Mouse (Mus musculus): Measurements from ENCODE around the gene Ush2a. TPM values are rescaled to one million over a fixed set of nuclear protein-coding genes. Genes with fewer than 3 reads are reported as not detected.

Gene Ush2a
- polyA plus RNA-seq, 1 experiment from 2014 or later = 0.05 TPM

DNA sequence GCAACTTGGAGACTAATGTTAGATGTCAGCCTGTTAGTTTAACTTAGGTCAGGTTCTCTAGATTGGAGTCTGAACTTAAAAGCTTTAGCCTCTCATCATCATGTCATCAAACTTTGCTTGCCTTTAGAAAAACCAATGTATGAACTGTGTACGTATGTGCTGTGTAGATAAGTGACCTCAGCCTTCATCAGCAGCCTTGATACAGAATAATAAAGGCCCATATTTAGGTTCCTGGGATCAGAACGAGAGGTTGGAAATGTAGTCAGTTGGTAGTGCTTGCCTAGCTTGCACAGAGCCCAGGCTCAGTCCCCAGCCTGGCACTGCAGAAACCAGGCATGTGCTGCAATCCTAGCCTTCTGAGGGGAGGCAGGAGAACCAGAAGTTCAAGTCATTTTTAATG is 562.4 kb downstream of the Ush2a start:
- Histone ChIP-seq H3K4me1 (ENCODE audit: insufficient read depth, low read length) (no peaks in the 10 kb centered on the region), H3K27me3 (ENCODE audit: insufficient read depth, low read length) (no peaks in the 10 kb centered on the region), H3K9me3 (ENCODE audit: low read length) (no peaks in the 10 kb centered on the region), H3K27ac (ENCODE audit: low read length) (no peak overlapping the region), H3K4me2 (replicated peaks; ENCODE audit: low read depth, low read length) (no peak overlapping the region), H3K36me3 (ENCODE audit: insufficient read depth, low read length) (no peaks in the 10 kb centered on the region), H3K9ac (replicated peaks; ENCODE audit: low read length) (no peak overlapping the region), H3K4me3 (ENCODE audit: low read length) (no peak overlapping the region)
- ATAC-seq (ENCODE audit: low FRiP score, low TSS enrichment) = no peak
- 86% methylated on average over 2 of the region's 2 CpGs for WGBS

GRCm38 (mm10) chr1:188824878-188825532 is 563.2 kb downstream of the Ush2a start:
- Histone ChIP-seq H3K4me3 (ENCODE audit: low read length) (no peak overlapping the region), H3K4me1 (ENCODE audit: insufficient read depth, low read length) (no peaks in the 10 kb centered on the region), H3K9me3 (ENCODE audit: low read length) (no peaks in the 10 kb centered on the region), H3K27ac (ENCODE audit: low read length) (no peak overlapping the region), H3K4me2 (replicated peaks; ENCODE audit: low read depth, low read length) (no peak overlapping the region), H3K9ac (replicated peaks; ENCODE audit: low read length) (no peak overlapping the region), H3K36me3 (ENCODE audit: insufficient read depth, low read length) (no peaks in the 10 kb centered on the region), H3K27me3 (ENCODE audit: insufficient read depth, low read length) (no peaks in the 10 kb centered on the region)
- ATAC-seq (ENCODE audit: low FRiP score, low TSS enrichment) = no peak
- 75% methylated on average over 8 of the region's 8 CpGs for WGBS

- Histone ChIP-seq H3K36me3 (ENCODE audit: insufficient read depth, low read length) (no peaks in the 10 kb centered on the region), H3K4me2 (replicated peaks; ENCODE audit: low read depth, low read length) (no peak overlapping the region), H3K9me3 (ENCODE audit: low read length) (no peaks in the 10 kb centered on the region), H3K4me1 (ENCODE audit: insufficient read depth, low read length) (no peaks in the 10 kb centered on the region), H3K27me3 (ENCODE audit: insufficient read depth, low read length) (no peaks in the 10 kb centered on the region), H3K4me3 (ENCODE audit: low read length) (no peak overlapping the region), H3K9ac (replicated peaks; ENCODE audit: low read length) (no peak overlapping the region), H3K27ac (ENCODE audit: low read length) (no peak overlapping the region)
- no peak for ATAC-seq (ENCODE audit: low FRiP score, low TSS enrichment)
- 67% methylated on average over 11 of the region's 11 CpGs for WGBS
These were observed 568.9 kb downstream of the Ush2a start for GRCm38 (mm10) chr1:188830527-188831407.

- Histone ChIP-seq H3K4me3 (ENCODE audit: low read length) (no peak overlapping the region), H3K36me3 (ENCODE audit: insufficient read depth, low read length) (no peaks in the 10 kb centered on the region), H3K4me1 (ENCODE audit: insufficient read depth, low read length) (no peaks in the 10 kb centered on the region), H3K9me3 (ENCODE audit: low read length) (no peaks in the 10 kb centered on the region), H3K27ac (ENCODE audit: low read length) (no peak overlapping the region), H3K27me3 (ENCODE audit: insufficient read depth, low read length) (no peaks in the 10 kb centered on the region), H3K4me2 (replicated peaks; ENCODE audit: low read depth, low read length) (no peak overlapping the region), H3K9ac (replicated peaks; ENCODE audit: low read length) (no peak overlapping the region)
- 27% methylated on average over 9 of the region's 9 CpGs for WGBS
- ATAC-seq (ENCODE audit: low FRiP score, low TSS enrichment) = no peak
These were observed 572.1 kb downstream of the Ush2a start for GRCm38 (mm10) chr1:188833906-188834305.

DNA sequence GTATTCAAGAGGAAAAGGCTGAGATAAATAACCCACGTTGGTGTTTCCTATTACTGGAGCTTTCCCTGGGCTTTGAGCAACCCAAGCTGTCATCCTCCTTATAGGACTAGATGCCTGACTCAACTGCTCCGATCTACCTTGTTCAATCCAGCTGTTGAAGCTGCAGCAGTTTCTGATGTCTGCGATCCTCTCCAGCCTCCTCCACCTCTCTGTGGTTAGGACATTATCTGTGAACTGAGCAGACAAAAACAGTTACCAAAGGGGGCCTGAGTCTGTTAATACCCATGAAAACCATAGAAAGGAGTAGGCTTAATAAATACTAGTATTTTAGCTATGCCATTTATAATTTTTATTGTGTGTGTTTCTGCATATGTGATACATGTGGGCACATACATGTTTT is 572.9 kb downstream of the Ush2a start:
- Histone ChIP-seq H3K4me3 (ENCODE audit: low read length) (no peak overlapping the region), H3K36me3 (ENCODE audit: insufficient read depth, low read length) (no peaks in the 10 kb centered on the region), H3K4me1 (ENCODE audit: insufficient read depth, low read length) (no peaks in the 10 kb centered on the region), H3K27ac (ENCODE audit: low read length) (no peak overlapping the region), H3K9me3 (ENCODE audit: low read length) (no peaks in the 10 kb centered on the region), H3K4me2 (replicated peaks; ENCODE audit: low read depth, low read length) (no peak overlapping the region), H3K9ac (replicated peaks; ENCODE audit: low read length) (no peak overlapping the region), H3K27me3 (ENCODE audit: insufficient read depth, low read length) (no peaks in the 10 kb centered on the region)
- ATAC-seq (ENCODE audit: low FRiP score, low TSS enrichment) = no peak
- WGBS = 81% methylated on average over 3 of the region's 3 CpGs

GRCm38 (mm10) chr1:188837613-188838295 is 575.9 kb downstream of the Ush2a start:
- H3K9me3 ChIP-seq (ENCODE audit: low read length) = no peaks in the 10 kb centered on the region
- H3K4me1 ChIP-seq (ENCODE audit: insufficient read depth, low read length) = no peaks in the 10 kb centered on the region
- H3K27ac ChIP-seq (ENCODE audit: low read length) = no peak overlapping the region
- no peak for ATAC-seq (ENCODE audit: low FRiP score, low TSS enrichment)
- 85% methylated on average over 5 of the region's 5 CpGs for WGBS
- no peak overlapping the region for H3K4me3 ChIP-seq (ENCODE audit: low read length)
- no peaks in the 10 kb centered on the region for H3K36me3 ChIP-seq (ENCODE audit: insufficient read depth, low read length)
- H3K9ac ChIP-seq (replicated peaks; ENCODE audit: low read length) = no peak overlapping the region
- no peaks in the 10 kb centered on the region for H3K27me3 ChIP-seq (ENCODE audit: insufficient read depth, low read length)
- no peak overlapping the region for H3K4me2 ChIP-seq (replicated peaks; ENCODE audit: low read depth, low read length)

DNA sequence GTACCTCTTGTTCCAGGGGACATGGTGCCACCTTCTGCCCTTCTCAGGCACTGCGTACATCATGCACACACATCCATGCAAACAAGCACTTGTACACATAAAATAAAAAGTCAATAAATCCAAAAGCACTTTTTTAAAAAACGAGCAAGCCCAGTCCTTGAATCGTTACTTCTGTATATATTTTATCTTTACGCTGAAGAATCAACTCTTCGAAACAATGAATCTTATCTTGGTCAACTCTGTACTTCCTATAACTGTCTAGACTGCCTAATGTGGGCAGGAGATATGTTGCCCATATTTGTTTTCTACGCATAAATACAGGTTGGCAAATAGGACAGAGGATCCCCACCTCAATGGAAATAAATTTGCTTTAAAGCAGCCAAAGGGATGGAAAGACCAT is 585.4 kb downstream of the Ush2a start:
- H3K4me2 ChIP-seq (replicated peaks; ENCODE audit: low read depth, low read length) = no peak overlapping the region
- no peak overlapping the region for H3K4me3 ChIP-seq (ENCODE audit: low read length)
- H3K4me1 ChIP-seq (ENCODE audit: insufficient read depth, low read length) = no peaks in the 10 kb centered on the region
- no peaks in the 10 kb centered on the region for H3K9me3 ChIP-seq (ENCODE audit: low read length)
- WGBS = 92% methylated on average over 6 of the region's 6 CpGs
- no peaks in the 10 kb centered on the region for H3K27me3 ChIP-seq (ENCODE audit: insufficient read depth, low read length)
- no peak overlapping the region for H3K9ac ChIP-seq (replicated peaks; ENCODE audit: low read length)
- no peaks in the 10 kb centered on the region for H3K36me3 ChIP-seq (ENCODE audit: insufficient read depth, low read length)
- ATAC-seq (ENCODE audit: low FRiP score, low TSS enrichment) = no peak
- H3K27ac ChIP-seq (ENCODE audit: low read length) = no peak overlapping the region

- 64% methylated on average over 5 of the region's 5 CpGs for WGBS
- no peaks in the 10 kb centered on the region for H3K27me3 ChIP-seq (ENCODE audit: insufficient read depth, low read length)
These were observed 591.0 kb downstream of the Ush2a start for GRCm38 (mm10) chr1:188852776-188853175.

DNA sequence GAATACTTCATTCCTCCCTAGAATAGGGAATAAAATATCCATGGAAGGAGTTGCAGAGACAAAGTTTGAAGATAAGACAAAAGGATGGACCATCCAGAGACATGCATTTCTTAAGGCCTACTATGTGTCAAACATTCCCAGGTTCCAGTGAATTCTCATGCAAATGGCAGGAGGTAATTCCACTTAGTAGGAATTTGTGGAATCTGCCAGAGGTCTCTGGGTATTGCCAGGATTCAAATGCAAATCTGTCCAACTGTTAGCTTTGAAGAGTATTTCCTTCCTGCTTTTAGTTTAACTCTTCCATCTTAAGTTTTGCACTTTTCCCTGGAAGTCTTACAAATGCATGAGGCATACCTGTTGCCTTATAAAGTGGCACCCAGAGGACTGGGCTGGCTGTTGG is 592.4 kb downstream of the Ush2a start:
- H3K27me3 ChIP-seq (ENCODE audit: insufficient read depth, low read length) = no peaks in the 10 kb centered on the region
- no peaks in the 10 kb centered on the region for H3K9me3 ChIP-seq (ENCODE audit: low read length)
- H3K9ac ChIP-seq (replicated peaks; ENCODE audit: low read length) = no peak overlapping the region
- ATAC-seq (ENCODE audit: low FRiP score, low TSS enrichment) = no peak
- no peaks in the 10 kb centered on the region for H3K36me3 ChIP-seq (ENCODE audit: insufficient read depth, low read length)
- no peak overlapping the region for H3K4me2 ChIP-seq (replicated peaks; ENCODE audit: low read depth, low read length)
- no peak overlapping the region for H3K4me3 ChIP-seq (ENCODE audit: low read length)
- H3K4me1 ChIP-seq (ENCODE audit: insufficient read depth, low read length) = no peaks in the 10 kb centered on the region
- no peak overlapping the region for H3K27ac ChIP-seq (ENCODE audit: low read length)

More at GRCm38 (mm10) chr1:188852776-188853175, 591.0 kb downstream of the Ush2a start:
- no peaks in the 10 kb centered on the region for H3K36me3 ChIP-seq (ENCODE audit: insufficient read depth, low read length)
- no peak overlapping the region for H3K4me2 ChIP-seq (replicated peaks; ENCODE audit: low read depth, low read length)
- no peak for ATAC-seq (ENCODE audit: low FRiP score, low TSS enrichment)
- H3K4me3 ChIP-seq (ENCODE audit: low read length) = no peak overlapping the region
- no peak overlapping the region for H3K9ac ChIP-seq (replicated peaks; ENCODE audit: low read length)
- no peak overlapping the region for H3K27ac ChIP-seq (ENCODE audit: low read length)
- no peaks in the 10 kb centered on the region for H3K9me3 ChIP-seq (ENCODE audit: low read length)
- no peaks in the 10 kb centered on the region for H3K4me1 ChIP-seq (ENCODE audit: insufficient read depth, low read length)

DNA sequence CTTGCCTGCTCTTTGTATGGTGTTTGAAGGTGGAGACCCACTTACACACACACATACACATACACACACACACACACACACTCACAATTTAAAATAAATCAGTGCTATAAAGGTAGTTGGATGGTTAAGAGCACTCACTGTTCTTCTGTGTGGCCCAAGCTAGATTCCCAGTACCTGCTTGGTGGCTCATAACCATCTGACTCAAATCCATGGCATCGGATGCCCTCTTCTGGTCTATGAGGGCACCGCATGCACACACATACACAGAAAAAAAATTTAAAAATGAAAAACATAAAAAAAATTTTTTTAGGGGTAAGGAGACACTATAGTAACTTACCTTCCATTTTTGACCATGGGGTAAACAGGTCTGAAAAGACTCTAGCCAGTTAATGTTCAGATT is 593.2 kb downstream of the Ush2a start:
- Histone ChIP-seq H3K27me3 (ENCODE audit: insufficient read depth, low read length) (no peaks in the 10 kb centered on the region), H3K4me1 (ENCODE audit: insufficient read depth, low read length) (no peaks in the 10 kb centered on the region), H3K9me3 (ENCODE audit: low read length) (no peaks in the 10 kb centered on the region), H3K9ac (replicated peaks; ENCODE audit: low read length) (no peak overlapping the region), H3K36me3 (ENCODE audit: insufficient read depth, low read length) (no peaks in the 10 kb centered on the region), H3K4me2 (replicated peaks; ENCODE audit: low read depth, low read length) (no peak overlapping the region), H3K4me3 (ENCODE audit: low read length) (no peak overlapping the region), H3K27ac (ENCODE audit: low read length) (no peak overlapping the region)
- 97% methylated on average over 2 of the region's 2 CpGs for WGBS
- no peak for ATAC-seq (ENCODE audit: low FRiP score, low TSS enrichment)

Data from kidney, embryonic 16.5 days (tissue).